In genomic region chr15:60824751-60825227, GRCm38 (mm10) we compare ENCODE assay signal across 7 mouse cellular contexts. TPM values are rescaled to one million over a fixed set of nuclear protein-coding genes. Genes with fewer than 3 reads are reported as not detected.
A peak's percentile ranks its signal among the peaks of the same experiment; 100 is the strongest.
DNase-seq lines count a peak whose midpoint lies in the region; ATAC-seq and TF ChIP-seq lines count a peak whose summit lies in the region.

No protein-coding gene starts in this region.

- H3K36me3 ChIP-seq in heart, embryonic 12.5 days = 0 out of 2 replicates have a peak, but pooled peaks cover 3% of the 10 kb centered on the region
- H3K36me3 ChIP-seq in kidney, postnatal 0 days (ENCODE audit: insufficient read depth, low read length) = no peaks in the 10 kb centered on the region
- no peaks in the 10 kb centered on the region for H3K36me3 ChIP-seq in liver, adult 2 months (ENCODE audit: control insufficient read depth, insufficient read depth, low read length)

- no peaks in the 10 kb centered on the region for H3K9me3 ChIP-seq in heart, embryonic 12.5 days (replicated peaks)
- H3K9me3 ChIP-seq in kidney, postnatal 0 days (replicated peaks; ENCODE audit: low read length) = no peaks in the 10 kb centered on the region

- peak; percentile 27; the same call in 1 of the 2 replicates for TF ChIP-seq CTCF in brain, embryonic 14.5 days (IDR thresholded peaks at IDR 0.05; ENCODE audit: borderline replicate concordance, extremely low read depth, insufficient read depth, insufficient read length)
- peak; percentile 39; the same call in 1 of the 2 replicates for TF ChIP-seq CTCF in kidney, postnatal 0 days (IDR thresholded peaks at IDR 0.05; ENCODE audit: low read depth)
- no peak for TF ChIP-seq CTCF in liver, adult 2 months (IDR thresholded peaks at IDR 0.05; ENCODE audit: low read depth, low read length)

- no peaks in the 10 kb centered on the region for H3K27me3 ChIP-seq in heart, embryonic 12.5 days (replicated peaks)
- H3K27me3 ChIP-seq in kidney, postnatal 0 days (ENCODE audit: insufficient read depth, low read length) = no peaks in the 10 kb centered on the region
- H3K27me3 ChIP-seq in liver, adult 2 months (ENCODE audit: control insufficient read depth, insufficient read depth, low read length) = no peaks in the 10 kb centered on the region

- H3K79me2 ChIP-seq in liver, adult 2 months (ENCODE audit: control insufficient read depth, insufficient read depth, low read length) = no peaks in the 10 kb centered on the region

- TF ChIP-seq POLR2A in brain, embryonic 14.5 days (IDR thresholded peaks at IDR 0.05; ENCODE audit: borderline replicate concordance, extremely low read depth, insufficient read depth, insufficient read length, poor library complexity, severe bottlenecking) = peak; percentile 30; the same call in 1 of the 2 replicates
- TF ChIP-seq POLR2A in liver, adult 2 months (IDR thresholded peaks at IDR 0.05; ENCODE audit: extremely low read depth, insufficient read depth, low read length) = peak; percentile 69

- peak overlapping the region; percentile 79 for H3K27ac ChIP-seq in heart, embryonic 12.5 days (ENCODE audit: poor library complexity, severe bottlenecking)
- H3K27ac ChIP-seq in kidney, postnatal 0 days = peak overlapping the region; percentile 96
- H3K27ac ChIP-seq in liver, adult 2 months (replicated peaks; ENCODE audit: insufficient read depth, low read depth, low read length) = peak overlapping the region; percentile 64

- peak overlapping the region; percentile 100 for H3K4me2 ChIP-seq in heart, embryonic 12.5 days
- peak overlapping the region; percentile 99 for H3K4me2 ChIP-seq in kidney, postnatal 0 days (ENCODE audit: low read length)

- under 1% methylated on average over 32 of the region's 32 CpGs for WGBS in heart, embryonic 12.5 days
- 0% methylated on average over 32 of the region's 32 CpGs for WGBS in kidney, postnatal 0 days
- WGBS in liver, adult 2 months = under 1% methylated on average over 32 of the region's 32 CpGs

- peaks cover 15% of the 10 kb centered on the region for H3K4me1 ChIP-seq in heart, embryonic 12.5 days (replicated peaks)
- H3K4me1 ChIP-seq in kidney, postnatal 0 days (replicated peaks; ENCODE audit: insufficient read depth, low read length) = 0 out of 2 replicates have a peak, but pooled peaks cover 9% of the 10 kb centered on the region
- H3K4me1 ChIP-seq in liver, adult 2 months (ENCODE audit: control insufficient read depth, insufficient read depth, low read length) = no peaks in the 10 kb centered on the region

- H3K4me3 ChIP-seq in heart, embryonic 12.5 days = peak overlapping the region; percentile 90
- peak overlapping the region; percentile 85 for H3K4me3 ChIP-seq in kidney, postnatal 0 days (replicated peaks; ENCODE audit: low read depth, low read length)
- H3K4me3 ChIP-seq in liver, adult 2 months (ENCODE audit: insufficient read depth, low read depth, low read length) = peak overlapping the region; percentile 82

- DNase-seq in brain, embryonic 14.5 days (ENCODE audit: low read depth) = peak; percentile 95
- peak; percentile 93 for DNase-seq in kidney, postnatal 0 days (ENCODE audit: low spot score)
- peak; percentile 71 for DNase-seq in liver, adult 2 months (ENCODE audit: extremely low read depth, low read depth, low spot score)
- DNase-seq in spleen, postnatal 36 days (ENCODE audit: low spot score in 2 of 2) = peak; percentile 91 to 92

- ATAC-seq in erythroblast, adult 5-6 weeks (replicated peaks; ENCODE audit: low FRiP score, poor library complexity, severe bottlenecking) = peak; percentile 62
- peak; percentile 91 for ATAC-seq in heart, embryonic 12.5 days (ENCODE audit: insufficient number of reproducible peaks, low FRiP score)
- ATAC-seq in kidney, postnatal 0 days (replicated peaks; ENCODE audit: low FRiP score, low read depth) = peak; percentile 89
- peak; percentile 54 for ATAC-seq in monocyte, adult 5-6 weeks (replicated peaks; ENCODE audit: insufficient number of reproducible peaks, low FRiP score, low TSS enrichment, poor library complexity, severe bottlenecking)

- H3K9ac ChIP-seq in heart, embryonic 12.5 days = peak overlapping the region; percentile 87
- peak overlapping the region; percentile 86 for H3K9ac ChIP-seq in kidney, postnatal 0 days (ENCODE audit: low read depth, low read length)
- H3K9ac ChIP-seq in liver, adult 2 months (ENCODE audit: low read depth, low read length) = peak overlapping the region; percentile 75

RNA-seq across cellular contexts. Expression of gene Fam84b, which starts 28.8 kb away (rescaled TPM):
- 8.1 and 11.7 TPM in 2 replicates for polyA plus RNA-seq in brain, embryonic 14.5 days (2012; rRNA removed)
- 1.3 and 1.5 TPM in 2 replicates for total RNA-seq in erythroblast, adult 5-6 weeks (2015; ENCODE audit: low replicate concordance)
- 1.1 TPM in 2 replicates for total RNA-seq in erythroblast, adult 5-6 weeks (2017; ENCODE audit: low replicate concordance)
- 13.2 and 13.6 TPM in 2 replicates for polyA plus RNA-seq in heart, embryonic 12.5 days (2016; fragmentation: Nextera tagmentation; extraction: Ambion mirVana)
- 23.8 and 24.9 TPM in 2 replicates for polyA plus RNA-seq in kidney, postnatal 0 days (2015; fragmentation: Nextera tagmentation; extraction: Ambion mirVana)
- total RNA-seq in liver, adult 2 months (2014; rRNA removed) = 5.5 and 5.7 TPM in 2 replicates
- polyA plus RNA-seq in liver, adult 2 months (2012; rRNA removed) = 10.6 and 12.3 TPM in 2 replicates
- 3.3 to 7.5 TPM (median 6.1 TPM) in 3 replicates for total RNA-seq in monocyte, adult 5-6 weeks (2017)

Comparison
In these comparisons a context has a peak if more than half of its experiments do, and no peak if none do; other contexts are left out.
1. Peak in every context shown above with its lines: DNase-seq, ATAC-seq, H3K4me3 ChIP-seq and H3K27ac ChIP-seq.